Mouse (Mus musculus) stomach, postnatal 0 days (tissue): ENCODE measurements around the gene Olfr1033. TPM values are rescaled to one million over a fixed set of nuclear protein-coding genes. Genes with fewer than 3 reads are reported as not detected.
"Not testable (repeated sequence)": the region's sequence is repeated elsewhere in the genome, so short reads cannot be mapped to it uniquely, and the experiment has no call there.

Source experiments
- ATAC-seq: fragments of 200-750 bp; cut with Nextera tagmentation; 2 replicates; pipeline ENCODE4 v1.8.0; 2017; ENCODE audit not compliant: low FRiP score, low TSS enrichment
- DNase-seq: peaks from one replicate; pipeline ENCODE4 v3.0.0-alpha.2; 2016; ENCODE audit warnings: low spot score
- H3K27ac ChIP-seq: fragments of 300-500 bp; sonication (generic); replicated peaks from 2 replicates; pipeline ENCODE4 v1.5.1; 2014; ENCODE audit warnings: mild to moderate bottlenecking, control low read depth
- H3K27me3 ChIP-seq: fragments of 300-500 bp; sonication (generic); 2 replicates; pipeline ENCODE4 v1.6.1; 2014; ENCODE audit warnings: low read length; ENCODE audit not compliant: control insufficient read depth, insufficient read depth
- H3K36me3 ChIP-seq: fragments of 300-500 bp; sonication (generic); 2 replicates; pipeline ENCODE4 v1.6.1; 2014; ENCODE audit warnings: low read length, mixed read lengths; ENCODE audit not compliant: control insufficient read depth, insufficient read depth
- H3K4me1 ChIP-seq: fragments of 300-500 bp; sonication (generic); replicated peaks from 2 replicates; pipeline ENCODE4 v1.6.1; 2014; ENCODE audit warnings: antibody characterized with exemption; ENCODE audit not compliant: control insufficient read depth, insufficient read depth
- H3K4me2 ChIP-seq: fragments of 300-500 bp; sonication (generic); replicated peaks from 2 replicates; pipeline ENCODE4 v1.6.1; 2014; ENCODE audit warnings: low read depth, mild to moderate bottlenecking, control low read depth, moderate library complexity
- H3K4me3 ChIP-seq: fragments of 300-500 bp; sonication (generic); 2 replicates; pipeline ENCODE4 v1.5.1; 2014; ENCODE audit warnings: low read depth, low read length, control low read depth
- H3K9ac ChIP-seq: fragments of 300-500 bp; sonication (generic); 2 replicates; pipeline ENCODE4 v1.6.1; 2014; ENCODE audit warnings: mild to moderate bottlenecking, low read length, control low read depth, mixed read lengths
- H3K9me3 ChIP-seq: fragments of 300-500 bp; sonication (generic); 2 replicates; pipeline ENCODE4 v1.6.1; 2016; ENCODE audit warnings: low read length; ENCODE audit not compliant: control insufficient read depth
- CTCF ChIP-seq: IDR thresholded peaks from 2 replicates; pipeline ENCODE4 v1.5.1; 2016; ENCODE audit warnings: antibody characterized with exemption, low read depth, mild to moderate bottlenecking, moderate library complexity
- EP300 ChIP-seq: optimal IDR thresholded peaks from 2 replicates; pipeline ENCODE3; 2016; ENCODE audit warnings: antibody characterized with exemption
- WGBS: fragments of 180-500 bp; shearing (Covaris S2); extraction: QIAGEN DNeasy Blood & Tissue Kit; methylation state at CpG from one replicate; pipeline ENCODE4 v1.1.7; 2014; 5-methylcytosine and 5-hydroxymethylcytosine counted together
- polyA plus RNA-seq: library from polyadenylated mRNA; unstranded; fragments of >200 nt; fragmentation: Nextera tagmentation; extraction: Ambion mirVana; gene quantifications from 2 replicates; pipeline ENCODE4 v1.2.1, GENCODE M21; 2015

The Olfr1033 gene
- polyA plus RNA-seq = 1.9 and 2.5 TPM in 2 replicates

- 0% methylated on average over 10 of the region's 11 CpGs for WGBS
- not testable (repeated sequence) for H3K27me3 ChIP-seq, H3K9me3 ChIP-seq, H3K9ac ChIP-seq, H3K27ac ChIP-seq, H3K36me3 ChIP-seq, H3K4me1 ChIP-seq, ATAC-seq
- Histone ChIP-seq H3K4me3 (peak within 1 kb of the TSS; percentile 32), H3K4me2 (peak within 1 kb of the TSS; percentile 39)
- peak; percentile 28 for DNase-seq
Measured at GRCm38 (mm10) chr2:86020406-86020805, at the start of gene Olfr1033. TSS of gene Olfr1033 (plus strand) at chr2:86020633.

- Histone ChIP-seq H3K27ac (no peak within 1 kb of the TSS), H3K4me3 (no peak within 1 kb of the TSS), H3K36me3 (no peaks in the 10 kb centered on the region), H3K27me3 (no peaks in the 10 kb centered on the region), H3K4me1 (no peaks in the 10 kb centered on the region), H3K9ac (no peak within 1 kb of the TSS), H3K9me3 (no peaks in the 10 kb centered on the region), H3K4me2 (no peak within 1 kb of the TSS)
- DNase-seq = no peak
- ATAC-seq = no peak
- WGBS = 81% methylated on average over 2 of the region's 2 CpGs
- no peak for TF ChIP-seq CTCF
- TF ChIP-seq EP300 = no peak
Measured at GRCm38 (mm10) chr2:85973595-85973994, 46.8 kb upstream of the Olfr1033 start, which contains the start of gene Olfr1029. TSS of gene Olfr1029 (plus strand) at chr2:85973895.

- Histone ChIP-seq H3K36me3 (no peaks in the 10 kb centered on the region), H3K27me3 (no peaks in the 10 kb centered on the region), H3K9ac (no peak within 1 kb of the TSS), H3K4me2 (no peak within 1 kb of the TSS), H3K9me3 (no peaks in the 10 kb centered on the region), H3K27ac (no peak within 1 kb of the TSS), H3K4me3 (no peak within 1 kb of the TSS), H3K4me1 (no peaks in the 10 kb centered on the region)
- no peak for DNase-seq
- no peak for ATAC-seq
- TF ChIP-seq CTCF (no peak), EP300 (no peak)
- 66% methylated on average over 1 of the region's 1 CpGs for WGBS
Measured at GRCm38 (mm10) chr2:85978976-85979375, 41.5 kb upstream of the Olfr1033 start, which contains the start of gene Olfr1030. TSS of gene Olfr1030 (plus strand) at chr2:85979276.

GRCm38 (mm10) chr2:85990004-85990403 is 30.4 kb upstream of the Olfr1033 start, which contains the start of gene Olfr1031:
TSS of gene Olfr1031 (plus strand) at chr2:85990304.
- H3K9me3 ChIP-seq = no peaks in the 10 kb centered on the region
- H3K4me3 ChIP-seq = no peak within 1 kb of the TSS
- 58% methylated on average over 3 of the region's 3 CpGs for WGBS
- no peaks in the 10 kb centered on the region for H3K27me3 ChIP-seq
- H3K4me1 ChIP-seq = no peaks in the 10 kb centered on the region
- H3K4me2 ChIP-seq = no peak within 1 kb of the TSS
- TF ChIP-seq EP300 (no peak), CTCF (no peak)
- ATAC-seq (no peak), DNase-seq (no peak)
- no peak within 1 kb of the TSS for H3K9ac ChIP-seq
- no peak within 1 kb of the TSS for H3K27ac ChIP-seq
- H3K36me3 ChIP-seq = no peaks in the 10 kb centered on the region

- TF ChIP-seq CTCF (no peak), EP300 (no peak)
- no peak for DNase-seq
- no peak for ATAC-seq
- WGBS = 80% methylated on average over 7 of the region's 7 CpGs
- Histone ChIP-seq H3K9me3 (no peaks in the 10 kb centered on the region), H3K36me3 (no peaks in the 10 kb centered on the region), H3K9ac (no peak within 1 kb of the TSS), H3K4me3 (no peak within 1 kb of the TSS), H3K4me1 (no peaks in the 10 kb centered on the region), H3K27me3 (no peaks in the 10 kb centered on the region), H3K27ac (no peak within 1 kb of the TSS), H3K4me2 (no peak within 1 kb of the TSS)
Measured at GRCm38 (mm10) chr2:86005240-86005639, 15.2 kb upstream of the Olfr1033 start, which contains the start of gene Olfr1032. TSS of gene Olfr1032 (plus strand) at chr2:86005540.

- H3K4me3 ChIP-seq, H3K9me3 ChIP-seq, H3K4me2 ChIP-seq, H3K36me3 ChIP-seq, H3K27me3 ChIP-seq, H3K27ac ChIP-seq, H3K4me1 ChIP-seq, DNase-seq, H3K9ac ChIP-seq, ATAC-seq: not testable (repeated sequence)
- WGBS = 42% methylated on average over 3 of the region's 9 CpGs
Measured at GRCm38 (mm10) chr2:86021518-86021917, 1.1 kb downstream of the Olfr1033 start.
